Mouse (Mus musculus) embryonic facial prominence, embryonic 10.5 days (tissue): ENCODE data around the gene Chit1. TPM values are rescaled to one million over a fixed set of nuclear protein-coding genes. Genes with fewer than 3 reads are reported as not detected.

Experiments
- DNase-seq: peaks from one replicate; pipeline ENCODE4 v3.0.0-alpha.2; 2017; ENCODE audit warnings: low spot score
- H3K27ac ChIP-seq: fragments of 300-500 bp; sonication (generic); replicated peaks from 2 replicates; pipeline ENCODE4 v1.5.1; 2016; ENCODE audit warnings: mild to moderate bottlenecking
- H3K27me3 ChIP-seq: fragments of 300-500 bp; sonication (generic); replicated peaks from 2 replicates; pipeline ENCODE4 v1.6.1; 2016; ENCODE audit warnings: low read depth, mild to moderate bottlenecking; ENCODE audit not compliant: poor library complexity, severe bottlenecking
- H3K36me3 ChIP-seq: fragments of 300-500 bp; sonication (generic); replicated peaks from 2 replicates; pipeline ENCODE4 v1.6.1; 2016; ENCODE audit warnings: mild to moderate bottlenecking, moderate library complexity
- H3K4me1 ChIP-seq: fragments of 300-500 bp; sonication (generic); 2 replicates; pipeline ENCODE4 v1.6.1; 2016
- H3K4me3 ChIP-seq: fragments of 300-500 bp; sonication (generic); 2 replicates; pipeline ENCODE4 v1.5.1; 2016; ENCODE audit warnings: mild to moderate bottlenecking, moderate library complexity
- H3K9me3 ChIP-seq: fragments of 300-500 bp; sonication (generic); 2 replicates; pipeline ENCODE4 v1.6.1; 2016; ENCODE audit warnings: mild to moderate bottlenecking
- WGBS: fragments of 180-500 bp; shearing (Covaris S2); methylation state at CpG from one replicate; pipeline ENCODE4 v1.1.7; 2016; 5-methylcytosine and 5-hydroxymethylcytosine counted together
- polyA plus RNA-seq: library from polyadenylated mRNA; unstranded; fragments of >200 nt; fragmentation: Nextera tagmentation; extraction: Ambion mirVana; gene quantifications from 2 replicates; pipeline ENCODE4 v1.2.1, GENCODE M21; 2016

Chit1 gene
- polyA plus RNA-seq, 1 experiment from 2014 or later, result not detected

- Histone ChIP-seq H3K9me3 (peaks cover 5% of the 10 kb centered on the region; the same call in 1 of the 2 replicates), H3K27me3 (no peaks in the 10 kb centered on the region), H3K4me3 (no peak overlapping the region), H3K27ac (no peak overlapping the region), H3K36me3 (no peaks in the 10 kb centered on the region), H3K4me1 (no peaks in the 10 kb centered on the region)
- WGBS, result 55% methylated on average over 9 of the region's 9 CpGs
- DNase-seq, result peak; percentile 62
Measured at GRCm38 (mm10) chr1:134122195-134122594, 11.2 kb downstream of the Chit1 start.

- Histone ChIP-seq H3K27ac (no peak overlapping the region), H3K4me1 (0 out of 2 replicates have a peak, but pooled peaks cover 5% of the 10 kb centered on the region), H3K4me3 (no peak overlapping the region), H3K27me3 (no peaks in the 10 kb centered on the region), H3K9me3 (no peaks in the 10 kb centered on the region), H3K36me3 (no peaks in the 10 kb centered on the region)
- 64% methylated on average over 11 of the region's 11 CpGs for WGBS
- peak; percentile 8 for DNase-seq
Measured at GRCm38 (mm10) chr1:134133316-134133715, 22.3 kb downstream of the Chit1 start.

- WGBS, result 58% methylated on average over 3 of the region's 3 CpGs
- H3K4me3 ChIP-seq, result no peak overlapping the region
- 0 out of 2 replicates have a peak, but pooled peaks cover 5% of the 10 kb centered on the region for H3K4me1 ChIP-seq
- no peaks in the 10 kb centered on the region for H3K9me3 ChIP-seq
- no peaks in the 10 kb centered on the region for H3K27me3 ChIP-seq
- no peak for DNase-seq
- no peaks in the 10 kb centered on the region for H3K36me3 ChIP-seq
- no peak overlapping the region for H3K27ac ChIP-seq
Measured at GRCm38 (mm10) chr1:134136351-134136750, 25.3 kb downstream of the Chit1 start.

- no peaks in the 10 kb centered on the region for H3K27me3 ChIP-seq
- peaks cover 14% of the 10 kb centered on the region for H3K4me1 ChIP-seq
- no peak overlapping the region for H3K4me3 ChIP-seq
- no peak for DNase-seq
- 84% methylated on average over 9 of the region's 9 CpGs for WGBS
- H3K27ac ChIP-seq, result no peak overlapping the region
- no peaks in the 10 kb centered on the region for H3K36me3 ChIP-seq
- no peaks in the 10 kb centered on the region for H3K9me3 ChIP-seq
Measured at GRCm38 (mm10) chr1:134138424-134138823, 27.4 kb downstream of the Chit1 start.

GRCm38 (mm10) chr1:134142363-134142794, 31.3 kb downstream of the Chit1 start:
- Histone ChIP-seq H3K27me3 (no peaks in the 10 kb centered on the region; the same call in 1 of the 2 replicates), H3K4me1 (peaks cover 11% of the 10 kb centered on the region), H3K9me3 (no peaks in the 10 kb centered on the region), H3K36me3 (no peaks in the 10 kb centered on the region), H3K27ac (no peak overlapping the region), H3K4me3 (no peak overlapping the region)
- 65% methylated on average over 4 of the region's 4 CpGs for WGBS
- DNase-seq, result no peak

- Histone ChIP-seq H3K4me3 (no peak overlapping the region), H3K4me1 (peaks cover 11% of the 10 kb centered on the region), H3K9me3 (no peaks in the 10 kb centered on the region), H3K27me3 (no peaks in the 10 kb centered on the region; the same call in 1 of the 2 replicates), H3K27ac (no peak overlapping the region), H3K36me3 (no peaks in the 10 kb centered on the region)
- WGBS, result 87% methylated on average over 8 of the region's 8 CpGs
- no peak for DNase-seq
Measured at GRCm38 (mm10) chr1:134146066-134146465, 35.0 kb downstream of the Chit1 start.

GRCm38 (mm10) chr1:134150076-134150475, 39.0 kb downstream of the Chit1 start:
- no peak for DNase-seq
- H3K27ac ChIP-seq, result no peak overlapping the region
- H3K36me3 ChIP-seq, result no peaks in the 10 kb centered on the region
- 0 out of 2 replicates have a peak, but pooled peaks cover 5% of the 10 kb centered on the region for H3K9me3 ChIP-seq
- WGBS, result 59% methylated on average over 8 of the region's 8 CpGs
- H3K27me3 ChIP-seq, result peaks cover 9% of the 10 kb centered on the region
- H3K4me1 ChIP-seq, result no peaks in the 10 kb centered on the region
- no peak overlapping the region for H3K4me3 ChIP-seq

- DNase-seq, result no peak
- 92% methylated on average over 9 of the region's 9 CpGs for whole genome bisulfite sequencing
- no peak overlapping the region for H3K27ac ChIP-seq
- peaks cover 9% of the 10 kb centered on the region for H3K27me3 ChIP-seq
- H3K9me3 ChIP-seq, result 0 out of 2 replicates have a peak, but pooled peaks cover 6% of the 10 kb centered on the region
- no peak overlapping the region for H3K4me3 ChIP-seq
- H3K4me1 ChIP-seq, result no peaks in the 10 kb centered on the region
- no peaks in the 10 kb centered on the region for H3K36me3 ChIP-seq
Measured at GRCm38 (mm10) chr1:134150745-134151144, 39.7 kb downstream of the Chit1 start.

GRCm38 (mm10) chr1:134151655-134152412, 40.8 kb downstream of the Chit1 start:
- Histone ChIP-seq H3K27me3 (peaks cover 9% of the 10 kb centered on the region), H3K9me3 (0 out of 2 replicates have a peak, but pooled peaks cover 6% of the 10 kb centered on the region), H3K4me3 (no peak overlapping the region), H3K36me3 (no peaks in the 10 kb centered on the region), H3K4me1 (no peaks in the 10 kb centered on the region), H3K27ac (no peak overlapping the region)
- peak; percentile 87 for DNase-seq
- WGBS, result 40% methylated on average over 13 of the region's 13 CpGs

- H3K36me3 ChIP-seq, result no peaks in the 10 kb centered on the region
Measured at GRCm38 (mm10) chr1:134152626-134153590, 41.9 kb downstream of the Chit1 start.

GRCm38 (mm10) chr1:134154121-134154520, 43.1 kb downstream of the Chit1 start:
- H3K27me3 ChIP-seq, result peaks cover 9% of the 10 kb centered on the region
- WGBS, result 85% methylated on average over 3 of the region's 3 CpGs
- no peaks in the 10 kb centered on the region for H3K4me1 ChIP-seq
- H3K27ac ChIP-seq, result no peak overlapping the region
- no peak overlapping the region for H3K4me3 ChIP-seq
- DNase-seq, result no peak
- H3K36me3 ChIP-seq, result no peaks in the 10 kb centered on the region
- H3K9me3 ChIP-seq, result 0 out of 2 replicates have a peak, but pooled peaks cover 6% of the 10 kb centered on the region

More at GRCm38 (mm10) chr1:134152626-134153590, 41.9 kb downstream of the Chit1 start:
- 80% methylated on average over 21 of the region's 21 CpGs for WGBS
- no peaks in the 10 kb centered on the region for H3K4me1 ChIP-seq
- H3K27me3 ChIP-seq, result peaks cover 9% of the 10 kb centered on the region
- no peak overlapping the region for H3K27ac ChIP-seq
- H3K4me3 ChIP-seq, result no peak overlapping the region
- 0 out of 2 replicates have a peak, but pooled peaks cover 6% of the 10 kb centered on the region for H3K9me3 ChIP-seq
- no peak for DNase-seq

- Histone ChIP-seq H3K27me3 (peaks cover 9% of the 10 kb centered on the region), H3K36me3 (no peaks in the 10 kb centered on the region), H3K4me1 (no peaks in the 10 kb centered on the region), H3K9me3 (0 out of 2 replicates have a peak, but pooled peaks cover 6% of the 10 kb centered on the region), H3K27ac (no peak overlapping the region), H3K4me3 (no peak overlapping the region)
- 57% methylated on average over 3 of the region's 3 CpGs for WGBS
- no peak for DNase-seq
Measured at GRCm38 (mm10) chr1:134154655-134155054, 43.6 kb downstream of the Chit1 start.
